Mouse (Mus musculus) embryo, embryonic 11 days (tissue): ENCODE data around the gene Pacrg.

ENCODE experiments used
- DNase-seq: peaks from one replicate; pipeline ENCODE4 v3.0.0-alpha.2; 2015

Pacrg gene

DNA sequence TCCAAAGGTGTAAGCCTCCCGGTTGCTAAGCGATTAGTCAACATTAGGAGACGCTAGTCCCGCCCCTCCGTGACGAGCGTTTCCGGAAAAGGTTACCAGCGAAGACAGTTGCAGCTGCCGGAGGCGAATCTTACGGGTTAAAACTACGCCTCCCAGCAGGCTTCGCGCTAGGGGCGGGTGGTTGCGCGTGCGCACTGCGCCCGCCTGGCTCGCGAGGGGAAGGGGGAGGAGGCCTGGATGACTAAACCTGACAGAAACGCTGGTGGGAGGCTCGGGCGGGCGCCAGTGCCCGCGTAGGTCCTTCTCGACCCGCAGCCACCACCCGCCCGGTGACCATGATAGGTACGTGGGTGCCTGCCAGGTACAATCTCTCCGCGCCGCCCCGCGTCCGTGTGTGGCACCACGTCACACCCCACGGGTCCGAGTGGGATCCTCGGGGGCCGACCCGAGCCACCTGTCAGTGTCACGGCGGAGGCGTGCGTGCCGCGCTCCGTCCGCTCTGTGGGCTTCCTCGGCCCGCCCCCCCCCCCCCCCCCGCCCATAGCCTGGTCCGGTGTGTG, at the start of gene Pacrg, which contains the start of gene Prkn:
Gene Pacrg, minus strand, starts transcription at position 164 of the 560 bp plus-strand sequence.
Gene Prkn, plus strand, starts transcription at position 237 of the 560 bp plus-strand sequence.
- DNase-seq, result peak; percentile 99

DNA sequence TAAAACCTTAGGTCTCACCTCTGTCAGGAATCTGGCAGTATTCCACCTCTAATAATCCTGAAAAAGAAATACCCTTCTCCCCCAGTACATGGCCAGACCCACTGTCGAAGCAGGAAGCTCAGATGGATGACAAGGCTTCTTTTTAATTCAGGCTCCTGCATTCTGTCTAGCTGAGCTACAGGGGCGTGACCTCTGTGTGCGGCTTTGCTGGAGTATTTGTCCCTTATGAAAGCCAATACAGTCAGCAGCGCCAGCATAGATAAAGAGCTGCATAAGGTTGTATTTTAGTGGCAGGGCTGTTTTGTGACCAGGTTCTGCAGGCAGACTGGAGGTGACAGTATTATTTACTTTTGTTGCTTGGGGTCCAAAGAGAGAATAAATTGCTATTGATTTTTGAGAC, 47.8 kb upstream of the Pacrg start:
- DNase-seq, result peak; percentile 52

DNA sequence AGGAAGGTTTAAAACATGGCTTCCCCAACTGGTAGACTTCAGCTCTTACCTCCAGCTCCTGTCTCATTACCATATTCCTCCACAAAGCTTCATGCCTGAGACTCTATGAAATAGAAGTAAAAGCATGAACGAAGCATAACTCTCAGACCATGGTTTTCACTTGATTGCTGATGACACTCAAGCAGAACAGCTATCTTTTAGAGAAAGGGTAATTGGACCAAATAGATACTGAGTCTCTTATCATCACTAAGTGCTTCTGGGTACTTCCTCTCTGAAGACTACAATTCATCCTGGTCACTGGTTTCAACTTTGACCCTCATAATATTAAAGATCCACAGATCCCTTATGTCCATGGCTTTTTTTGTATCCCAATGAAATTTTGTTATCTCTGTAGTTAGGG, 42.1 kb upstream of the Pacrg start:
- no peak for DNase-seq

DNA sequence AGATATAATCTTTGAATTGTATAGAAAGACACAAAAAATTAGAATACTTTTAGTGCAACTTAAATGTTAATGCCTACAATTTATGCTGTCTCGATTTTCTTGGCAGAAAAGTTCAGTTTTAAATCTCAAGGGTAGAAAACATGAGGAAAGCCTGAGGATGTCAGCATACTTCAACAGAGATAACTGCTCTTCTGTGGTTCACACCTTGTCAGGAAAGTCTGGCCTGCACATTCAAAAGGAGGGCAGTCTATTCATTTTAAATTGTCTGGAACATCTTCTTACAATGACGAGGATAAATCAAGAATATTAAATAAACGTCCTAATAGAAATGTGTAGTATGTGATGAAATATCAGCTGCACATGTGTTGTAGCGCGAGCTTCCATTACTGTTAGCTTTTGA, 38.9 kb upstream of the Pacrg start:
- DNase-seq, result no peak

DNA sequence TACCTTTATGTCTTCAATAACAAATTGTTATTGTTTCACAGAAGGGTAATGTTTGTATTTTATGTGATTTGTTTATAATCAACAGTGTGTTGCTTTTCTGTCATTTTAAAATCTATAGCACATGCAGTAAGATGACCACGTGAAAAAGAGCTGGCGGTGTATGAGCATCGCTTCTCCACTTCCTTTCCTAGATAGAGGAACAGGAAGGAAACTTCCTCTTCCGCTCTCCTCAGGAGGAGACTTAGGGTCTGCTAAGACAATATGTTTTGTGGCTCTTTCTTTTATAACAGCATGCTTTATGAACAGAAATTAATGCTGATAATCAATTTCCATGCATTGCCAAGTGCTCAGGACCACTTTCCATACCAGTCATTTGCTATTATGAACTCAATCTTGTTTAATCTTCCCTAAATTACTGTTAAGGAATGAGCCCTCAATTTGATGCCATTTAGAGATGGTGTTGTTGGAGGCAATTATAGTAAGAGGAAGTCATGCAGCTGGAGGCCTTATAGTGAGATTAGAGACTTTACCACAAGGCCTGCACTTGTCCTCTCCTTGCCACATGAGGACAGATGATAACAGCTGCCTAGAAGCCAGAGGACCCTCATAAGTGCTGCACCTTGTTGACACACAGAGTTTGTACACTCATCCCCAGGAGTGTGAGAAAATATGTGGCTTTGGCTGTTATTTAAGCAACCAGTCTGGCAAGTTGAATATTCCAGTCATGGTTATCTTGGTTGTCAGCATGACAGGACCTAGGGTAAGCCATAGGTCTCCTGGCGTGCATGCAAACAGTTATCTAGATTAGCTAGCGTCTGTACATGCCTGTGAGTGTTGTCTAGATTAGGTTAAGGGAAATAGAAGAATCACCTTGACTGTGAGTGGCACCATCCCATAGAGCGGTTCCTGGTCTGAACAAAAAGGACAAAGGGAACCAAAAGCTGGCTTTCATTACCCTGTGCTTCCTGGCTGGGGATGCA, 34.4 kb upstream of the Pacrg start:
- no peak for DNase-seq

DNA sequence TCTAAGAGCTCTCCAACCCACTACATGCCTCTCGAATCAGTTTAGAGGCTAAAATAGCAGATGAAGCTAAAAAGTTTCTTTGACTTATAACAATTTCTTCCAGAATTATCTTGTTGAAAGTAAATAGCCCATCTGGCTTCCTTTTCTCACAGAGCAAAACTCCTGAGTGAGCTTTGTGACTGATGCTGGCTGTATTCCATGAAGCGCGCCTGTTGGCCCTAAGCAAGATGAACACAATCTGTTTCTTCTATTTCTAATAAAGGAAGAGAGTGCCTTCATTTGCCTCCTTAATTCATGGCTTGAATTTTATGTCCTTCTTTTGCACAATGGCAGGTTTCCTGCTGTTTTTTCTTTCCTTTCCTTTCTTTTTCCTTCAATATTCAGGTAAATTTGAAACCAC, 14.1 kb upstream of the Pacrg start:
- no peak for DNase-seq

DNA sequence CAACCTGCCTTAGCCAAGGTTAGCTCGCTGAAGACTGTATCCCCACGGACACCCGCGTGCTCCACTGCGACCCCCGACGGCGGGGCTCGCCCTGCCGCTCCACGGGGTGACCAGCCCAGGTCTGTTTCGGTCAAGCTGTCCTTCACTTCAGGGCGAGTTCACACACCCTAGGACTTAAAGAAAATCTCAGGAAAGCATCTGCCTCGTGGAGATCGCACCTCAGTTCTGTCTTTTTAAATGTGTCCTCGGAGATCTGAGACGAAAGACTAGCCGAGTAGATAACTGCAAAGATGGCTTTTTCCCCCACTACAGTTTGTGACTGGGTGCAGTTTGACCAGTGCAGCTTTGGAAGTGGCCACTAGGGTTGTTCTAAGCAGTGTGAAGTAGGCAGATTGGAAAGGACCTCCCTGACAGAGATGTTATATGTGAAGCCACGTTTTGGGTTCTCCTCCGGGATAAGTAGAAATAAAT, 655 bp upstream of the Pacrg start:
- peak; percentile 75 for DNase-seq

DNA sequence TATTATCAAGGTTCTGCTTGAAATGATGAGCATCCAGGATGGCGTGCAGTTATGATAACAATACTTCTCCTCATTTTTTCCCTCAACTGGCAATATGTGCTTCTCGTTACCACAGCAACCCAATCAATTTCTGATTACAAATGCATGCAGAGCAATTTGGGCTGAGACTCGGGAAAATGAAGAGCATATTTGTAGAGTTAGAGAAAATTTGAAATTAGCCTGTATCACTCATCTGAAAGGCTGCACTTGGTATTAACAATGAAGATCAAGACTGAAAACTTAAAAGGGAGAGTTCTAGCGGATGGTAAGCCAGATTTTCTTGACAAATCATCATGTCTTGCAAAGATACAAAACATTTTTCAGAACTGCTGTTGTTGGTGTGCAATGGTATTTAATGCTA, 21.1 kb downstream of the Pacrg start:
- no peak for DNase-seq

DNA sequence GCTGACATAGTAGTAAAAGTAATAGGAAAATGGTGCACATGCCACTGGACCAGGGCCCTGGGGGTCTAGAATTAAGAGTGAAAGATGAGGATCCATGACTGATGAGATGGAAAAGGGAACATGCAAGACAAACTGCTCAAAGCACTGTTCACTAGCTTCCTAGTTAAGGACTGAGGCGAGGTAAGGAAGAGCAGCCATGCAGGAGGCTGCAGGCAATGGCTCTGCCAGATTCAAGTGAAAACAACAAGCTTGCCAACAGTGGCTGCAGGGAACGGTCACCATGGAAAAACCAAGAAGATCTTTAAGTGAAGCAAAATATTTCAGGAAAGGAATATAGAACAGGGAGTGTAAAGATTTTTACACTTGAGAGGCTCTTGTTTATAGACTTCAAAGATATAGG, 31.5 kb downstream of the Pacrg start:
- no peak for DNase-seq

DNA sequence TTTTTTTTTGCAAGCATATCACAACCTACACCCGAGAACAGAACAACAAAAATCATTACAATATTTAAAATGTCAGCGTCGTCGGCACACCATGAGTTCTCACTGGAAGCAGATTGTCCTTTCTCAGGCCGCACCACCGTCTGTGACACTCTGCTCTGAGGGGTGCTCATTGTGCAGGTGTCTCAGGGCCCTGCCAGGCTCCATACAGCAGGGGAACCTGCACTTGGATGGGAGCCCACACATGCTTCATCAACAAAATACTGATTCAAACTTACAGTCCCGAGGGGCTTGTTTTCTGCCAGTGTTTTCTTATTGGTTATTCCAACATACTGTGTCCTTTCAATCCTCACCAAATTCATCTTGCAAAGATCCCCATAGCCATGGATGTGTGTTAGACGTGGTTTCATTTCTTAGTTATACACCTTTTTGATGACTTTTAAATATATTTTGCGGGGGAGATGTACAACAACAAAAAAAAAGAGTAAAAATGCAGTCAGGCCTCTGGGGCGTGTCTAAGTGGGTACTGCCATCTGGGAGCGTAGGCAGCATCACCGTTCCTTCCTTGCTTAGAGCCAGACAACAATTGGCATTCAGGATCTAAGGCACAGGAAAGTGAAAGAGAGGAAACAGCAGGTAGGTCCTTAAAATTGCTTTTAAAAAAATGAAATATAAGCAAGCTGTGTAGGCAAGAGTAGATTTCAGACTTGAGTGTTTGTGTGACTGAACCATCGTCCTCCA, 32.7 kb downstream of the Pacrg start:
- no peak for DNase-seq

DNA sequence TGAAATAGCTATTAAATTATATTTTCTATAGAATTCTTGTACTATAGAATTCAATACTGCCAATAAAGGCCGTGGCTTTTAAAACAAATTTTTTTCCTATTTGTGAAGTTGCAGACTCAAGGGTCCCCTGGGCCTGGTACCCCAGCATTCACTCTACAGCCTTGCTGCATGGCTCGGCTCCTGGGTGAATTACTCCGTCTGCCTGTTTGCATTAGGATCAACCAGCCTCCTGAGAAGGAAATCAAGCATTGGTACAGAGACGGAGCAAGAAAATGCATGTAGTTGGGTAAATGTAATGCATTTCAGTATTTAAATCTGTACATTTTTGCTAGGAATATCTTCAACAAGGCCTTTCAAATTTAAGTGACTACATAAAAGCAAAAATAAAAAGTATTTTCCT, 33.4 kb downstream of the Pacrg start:
- DNase-seq, result no peak

DNA sequence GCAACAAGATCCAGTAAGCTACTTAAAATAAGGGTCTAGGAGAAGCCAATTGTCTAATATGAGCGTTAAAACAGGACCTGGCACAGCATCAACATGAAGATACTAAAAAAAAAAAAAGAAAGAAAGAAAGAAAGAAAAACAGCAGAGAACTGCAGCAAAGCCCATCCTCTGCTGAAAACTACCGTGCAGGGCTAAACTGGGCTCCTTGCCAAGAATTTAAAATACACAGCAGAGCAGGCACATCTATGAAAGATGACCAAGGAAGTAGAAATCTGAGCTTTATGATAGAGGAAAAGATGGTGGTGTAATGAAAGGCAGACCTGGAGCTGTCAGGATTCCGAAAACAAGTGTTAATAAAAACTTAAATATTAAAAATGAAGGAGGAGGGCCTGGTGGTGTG, 48.5 kb downstream of the Pacrg start:
- peak; percentile 38 for DNase-seq

DNA sequence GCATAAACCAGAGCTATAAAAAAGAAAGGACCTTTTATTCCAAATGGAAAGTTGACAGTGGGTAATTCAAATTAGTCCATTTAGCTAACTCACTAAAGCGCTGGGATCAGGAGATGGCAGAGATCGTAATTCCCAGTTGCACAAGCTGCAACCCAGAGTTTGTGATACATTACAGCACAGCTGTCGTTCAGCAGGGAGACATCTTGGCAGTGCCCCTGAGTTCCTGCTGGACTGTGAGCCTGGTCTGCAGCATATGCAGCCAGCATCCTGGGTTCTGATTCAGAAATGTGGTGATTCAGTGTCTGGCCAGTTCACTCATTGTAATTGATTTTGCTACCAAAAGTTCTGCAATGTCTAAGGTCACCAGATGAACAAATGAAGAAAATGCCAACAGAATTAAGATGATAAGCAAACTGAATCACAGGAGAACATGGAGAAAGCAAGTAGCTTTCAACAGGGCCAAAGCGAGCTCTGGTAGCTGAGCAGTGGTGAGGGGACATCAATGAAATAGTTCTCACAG, 55.6 kb downstream of the Pacrg start:
- no peak for DNase-seq

DNA sequence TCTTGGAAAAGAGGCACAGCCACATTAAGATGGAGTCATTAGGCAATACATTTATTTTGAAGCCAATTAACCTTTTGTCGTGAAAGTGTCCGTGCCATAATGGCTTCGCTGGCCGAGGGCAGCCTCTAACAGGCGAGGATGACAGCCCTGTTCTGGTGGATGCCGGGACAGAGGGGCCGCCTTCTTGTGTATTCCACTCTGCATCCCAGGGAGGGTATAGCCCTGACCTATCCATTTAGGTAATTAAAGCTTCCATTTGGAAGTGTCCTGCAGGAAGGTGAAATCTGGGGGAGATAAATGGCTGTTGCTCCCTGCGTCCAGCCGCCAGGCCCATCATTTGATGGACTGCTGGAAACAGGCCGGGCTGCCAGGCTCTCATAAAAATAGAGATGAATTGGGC, 63.6 kb downstream of the Pacrg start:
- DNase-seq, result peak; percentile 39

DNA sequence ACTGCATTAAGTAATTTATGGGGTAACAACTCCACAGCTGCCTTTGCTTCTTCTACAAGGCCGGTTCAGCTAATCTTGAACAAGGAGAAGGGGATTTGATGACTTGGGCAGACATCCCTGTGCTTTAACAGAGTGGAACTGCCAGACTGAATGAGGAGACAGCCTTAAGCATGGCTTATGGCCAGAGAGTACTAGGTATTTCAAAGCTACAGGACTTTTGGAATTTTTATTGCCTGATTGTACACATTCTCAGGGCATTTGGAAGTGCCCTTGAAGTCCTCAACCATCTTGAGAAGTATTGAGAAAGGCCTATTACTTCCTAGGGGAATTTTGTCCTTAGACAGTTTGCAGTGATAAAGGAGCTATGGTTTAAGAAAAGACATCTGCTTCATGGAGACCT, 65.6 kb downstream of the Pacrg start:
- no peak for DNase-seq

DNA sequence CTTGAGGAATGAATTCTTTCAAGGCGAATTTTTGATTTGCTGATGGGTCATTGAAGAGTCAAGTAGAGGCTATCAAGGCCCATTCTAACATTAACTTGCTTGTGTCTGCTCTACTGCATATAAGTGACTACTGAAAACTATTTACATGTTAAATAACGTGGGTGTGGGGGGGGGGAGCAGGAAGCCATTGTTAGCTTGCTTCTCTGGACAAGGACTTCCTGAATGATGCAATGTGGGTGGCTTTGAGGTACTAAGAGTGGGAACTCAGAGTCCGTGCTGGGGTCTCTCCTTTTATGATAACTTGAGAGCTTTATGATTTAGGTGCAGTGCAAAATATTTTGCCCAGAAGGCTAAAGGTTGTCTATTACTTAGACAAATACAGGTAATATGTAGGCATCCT, 67.9 kb downstream of the Pacrg start:
- DNase-seq, result no peak

DNA sequence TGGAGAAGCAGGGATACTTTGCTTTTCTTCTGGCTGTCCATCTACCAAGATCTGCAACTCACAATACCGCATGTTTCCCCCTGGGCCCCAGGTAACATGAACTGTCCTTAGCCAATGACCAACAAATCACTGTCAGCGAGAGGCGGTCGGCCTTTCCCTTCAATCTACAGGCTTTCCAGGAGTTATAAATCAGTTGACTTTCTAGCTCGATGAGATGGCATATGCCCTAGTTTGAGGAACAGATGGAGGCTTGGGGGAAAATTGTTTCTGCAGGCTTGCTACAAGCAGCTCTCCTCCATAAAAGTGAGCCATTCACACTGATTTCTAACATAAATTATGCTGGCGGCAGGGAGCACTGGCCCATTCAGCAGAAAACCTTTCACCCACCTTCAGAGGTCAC, 70.2 kb downstream of the Pacrg start:
- DNase-seq, result peak; percentile 53

DNA sequence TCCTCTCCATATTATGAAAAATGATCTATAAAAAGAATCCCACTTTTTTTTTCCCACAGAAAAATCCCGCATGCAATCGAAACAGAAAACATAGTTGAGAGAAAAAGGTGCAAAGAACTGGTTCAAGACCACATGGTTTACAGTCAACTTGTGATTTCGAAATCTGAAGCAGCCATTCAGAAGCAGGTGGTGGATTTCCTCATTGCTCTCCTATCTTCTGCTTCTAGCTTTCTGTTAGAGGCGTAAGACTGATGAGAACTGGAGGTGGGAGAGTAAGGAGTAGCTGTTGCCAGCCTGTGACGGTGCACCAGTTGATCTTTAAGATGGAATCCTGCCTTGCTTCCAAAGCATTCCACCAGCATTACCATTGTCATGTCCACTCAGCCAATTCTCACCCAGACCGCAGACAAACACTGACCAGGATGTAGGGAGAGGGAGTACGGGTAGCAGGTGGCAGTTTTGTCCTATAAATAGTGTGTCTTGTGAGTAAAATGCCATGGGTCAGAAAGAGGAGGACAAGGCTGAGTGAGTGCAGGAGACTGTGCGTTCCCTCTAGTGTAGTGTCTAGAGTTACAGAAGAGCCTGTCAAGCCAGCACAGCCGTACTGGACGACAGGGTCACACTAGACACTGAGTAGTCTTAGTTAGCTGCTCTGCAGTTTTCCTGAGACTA, 73.2 kb downstream of the Pacrg start:
- DNase-seq, result no peak

DNA sequence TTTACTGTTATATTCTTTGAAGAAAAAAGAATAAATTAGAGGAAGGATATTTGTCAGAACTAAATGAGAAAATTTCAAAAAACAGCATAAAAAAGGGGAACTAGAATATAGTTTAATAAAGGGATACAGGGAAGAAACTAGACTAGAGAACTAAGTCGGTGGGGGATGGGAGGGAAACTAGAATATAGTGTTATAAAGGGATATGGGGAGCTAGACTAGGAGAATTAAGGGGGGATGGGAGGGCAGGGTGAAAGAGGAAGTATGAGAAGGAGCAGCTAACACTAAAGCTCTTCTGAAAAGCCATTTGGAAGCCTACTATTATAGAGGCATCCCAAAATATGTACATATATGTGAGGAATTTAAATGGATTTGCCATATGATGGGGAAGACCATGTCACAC, 75.8 kb downstream of the Pacrg start:
- no peak for DNase-seq

DNA sequence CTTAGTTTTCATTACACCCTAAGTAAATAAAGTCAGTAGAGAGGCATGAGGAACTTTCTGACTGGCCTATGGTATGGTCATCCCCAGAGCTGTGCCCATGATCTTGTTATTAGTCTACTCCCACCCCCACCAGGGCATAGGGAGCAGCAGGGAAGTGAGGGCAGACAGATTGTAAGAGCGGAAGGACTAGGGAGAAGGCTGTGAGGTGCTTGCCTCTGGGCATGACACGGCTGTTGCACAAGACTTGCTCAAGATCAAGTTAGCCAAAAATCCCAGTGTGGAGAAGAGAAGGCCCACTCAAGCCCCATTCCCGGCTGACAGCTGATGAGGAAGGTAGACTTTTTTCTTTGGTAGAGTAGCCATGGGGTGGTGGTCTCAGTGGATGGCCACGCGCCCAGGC, 82.7 kb downstream of the Pacrg start:
- DNase-seq, result no peak

DNA sequence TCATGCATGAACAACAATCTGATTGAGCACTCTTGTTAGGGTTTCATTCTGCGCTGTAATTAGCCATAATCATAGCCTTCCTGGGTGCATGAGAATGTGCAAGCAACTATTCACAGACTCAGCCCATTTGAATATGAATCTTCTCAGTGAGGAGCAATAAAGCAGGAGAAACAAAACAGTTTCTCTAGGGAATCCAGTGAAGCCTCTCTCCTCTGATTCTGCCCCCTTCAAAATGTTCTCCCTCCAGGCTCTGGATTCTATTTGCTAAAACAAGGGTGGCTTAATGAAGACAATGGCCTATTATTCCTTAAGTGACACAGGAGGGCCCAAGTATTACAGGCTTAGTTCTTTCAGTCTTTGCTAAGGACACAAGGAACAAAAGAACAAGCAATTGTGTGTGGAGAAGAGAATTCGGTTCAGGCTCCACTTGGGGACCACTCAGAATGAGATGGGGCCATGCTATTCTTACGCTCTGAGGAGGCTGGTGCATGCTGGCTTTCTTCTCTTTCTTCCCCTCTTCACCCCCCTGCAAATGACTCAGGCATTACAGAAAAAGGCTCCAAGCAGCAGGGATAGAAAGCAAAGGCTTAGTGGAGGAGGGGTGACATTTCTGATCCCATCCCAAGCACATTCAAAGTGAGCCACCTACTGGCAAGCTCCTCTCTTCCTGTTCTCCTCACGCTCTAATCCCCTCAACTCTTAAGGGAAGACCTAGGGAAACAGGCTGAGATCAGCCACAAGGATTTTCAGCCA, 95.2 kb downstream of the Pacrg start:
- peak; percentile 83 for DNase-seq

DNA sequence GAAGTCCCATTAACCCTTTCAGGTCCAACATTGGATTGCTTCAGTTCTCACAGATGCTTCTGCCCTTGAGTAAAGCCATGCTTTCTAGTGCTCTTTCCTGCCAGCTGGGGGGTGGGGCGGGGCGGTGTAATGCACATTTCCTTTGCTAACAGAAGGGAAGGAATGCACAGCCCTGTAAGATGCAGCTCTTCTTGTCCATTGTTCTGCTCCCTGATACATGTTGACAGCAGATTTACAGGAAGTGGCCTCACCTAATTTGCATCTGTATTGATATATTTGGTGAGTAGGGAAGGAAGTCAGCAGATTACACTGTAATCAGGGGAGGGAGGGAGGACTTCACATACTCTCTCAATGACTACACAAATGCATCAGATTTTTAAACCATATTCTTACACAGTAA, 100.0 kb downstream of the Pacrg start:
- DNase-seq, result no peak
